Mouse (Mus musculus) CD4-positive naive resting alpha-beta T cell, adult 57 days (primary cell): Measurements from ENCODE around the gene Renbp. TPM values are rescaled to one million over a fixed set of nuclear protein-coding genes. Genes with fewer than 3 reads are reported as not detected.

ENCODE experiments used
- total RNA-seq: library from RNA; stranded (reverse); gene quantifications from one replicate; pipeline ENCODE4 v1.2.4, GENCODE M21; 2023

The Renbp gene
- 5.5 TPM for total RNA-seq

DNA sequence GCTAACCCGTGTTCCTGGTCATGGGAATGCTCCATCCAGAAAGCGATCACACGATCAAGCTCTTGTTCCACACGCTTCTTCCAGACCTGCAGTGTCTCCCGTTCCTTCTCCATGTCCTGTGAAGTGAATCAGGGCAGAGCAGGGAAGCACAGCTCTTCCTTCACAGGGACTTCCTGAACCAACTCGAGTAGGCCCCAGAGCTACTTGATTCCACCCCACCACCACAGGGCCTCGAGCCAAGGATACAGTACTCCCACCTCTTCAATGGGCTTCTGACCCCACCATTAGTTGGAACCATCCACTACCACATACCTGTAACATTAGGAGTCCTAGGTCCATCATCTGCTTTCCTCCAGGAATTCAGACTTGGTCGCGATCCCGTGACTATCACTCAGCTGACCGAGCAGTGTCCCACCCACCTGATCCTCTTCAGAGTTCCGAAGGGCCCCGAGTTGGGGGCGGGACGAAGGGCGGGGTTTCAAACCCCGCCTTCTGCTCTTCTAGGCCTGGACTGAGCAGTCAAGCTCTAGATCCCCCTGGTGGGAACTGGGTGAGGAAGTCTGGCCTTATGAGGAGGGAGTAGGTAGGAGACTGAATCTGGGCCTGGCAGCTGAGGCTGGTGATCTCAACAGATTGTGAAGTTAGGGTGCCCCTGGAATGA is at the start of gene Renbp:
Renbp (minus strand) TSS at position 449 of the 661 bp plus-strand sequence.

DNA sequence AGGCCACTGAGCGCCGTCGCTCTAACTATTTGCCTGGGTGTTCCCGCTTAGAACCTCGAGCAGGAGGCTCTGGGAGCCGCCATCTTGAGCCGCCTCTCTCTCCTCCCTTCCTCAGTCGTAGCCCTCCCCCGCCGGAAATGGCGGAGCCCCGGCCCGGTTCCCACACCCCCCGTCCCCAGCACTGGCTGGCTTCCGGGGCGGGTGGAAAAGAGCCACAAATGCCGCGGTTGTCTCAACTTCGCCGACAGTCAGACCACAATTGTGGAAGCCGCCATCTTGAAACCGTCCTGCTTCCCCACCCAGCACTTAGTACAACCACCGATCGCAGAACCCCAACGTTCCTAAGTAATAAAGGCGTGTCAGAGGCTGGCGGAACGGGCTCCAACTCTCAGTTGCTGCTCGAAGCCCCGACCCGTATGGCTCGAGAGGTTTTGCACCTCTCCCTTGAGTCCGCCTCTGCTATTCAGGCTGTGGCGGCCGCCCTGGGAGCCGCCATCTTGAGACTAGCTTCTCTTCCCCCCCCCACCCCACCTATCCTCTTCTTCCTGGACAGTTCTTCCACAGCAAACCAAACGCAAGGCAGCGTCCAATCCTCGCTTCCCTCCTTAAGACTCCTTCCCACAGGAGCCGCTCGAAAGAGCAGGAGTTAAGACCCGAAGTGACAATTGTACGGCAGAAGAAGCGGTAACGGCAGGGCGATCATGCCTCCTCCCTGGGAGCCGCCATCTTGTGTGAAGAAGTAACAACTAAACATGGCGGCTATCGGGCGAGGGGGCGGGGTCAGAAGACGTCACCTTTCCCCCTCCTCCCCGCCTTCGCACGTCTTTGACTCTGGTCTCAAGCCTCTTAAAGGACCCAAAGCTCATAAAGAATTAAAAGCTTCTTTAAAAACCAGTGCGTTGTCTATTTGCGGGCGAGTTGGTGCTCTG is 35.9 kb upstream of the Renbp start, which contains the start of gene Hcfc1:
Hcfc1 (minus strand) TSS at position 110 of the 929 bp plus-strand sequence.

DNA sequence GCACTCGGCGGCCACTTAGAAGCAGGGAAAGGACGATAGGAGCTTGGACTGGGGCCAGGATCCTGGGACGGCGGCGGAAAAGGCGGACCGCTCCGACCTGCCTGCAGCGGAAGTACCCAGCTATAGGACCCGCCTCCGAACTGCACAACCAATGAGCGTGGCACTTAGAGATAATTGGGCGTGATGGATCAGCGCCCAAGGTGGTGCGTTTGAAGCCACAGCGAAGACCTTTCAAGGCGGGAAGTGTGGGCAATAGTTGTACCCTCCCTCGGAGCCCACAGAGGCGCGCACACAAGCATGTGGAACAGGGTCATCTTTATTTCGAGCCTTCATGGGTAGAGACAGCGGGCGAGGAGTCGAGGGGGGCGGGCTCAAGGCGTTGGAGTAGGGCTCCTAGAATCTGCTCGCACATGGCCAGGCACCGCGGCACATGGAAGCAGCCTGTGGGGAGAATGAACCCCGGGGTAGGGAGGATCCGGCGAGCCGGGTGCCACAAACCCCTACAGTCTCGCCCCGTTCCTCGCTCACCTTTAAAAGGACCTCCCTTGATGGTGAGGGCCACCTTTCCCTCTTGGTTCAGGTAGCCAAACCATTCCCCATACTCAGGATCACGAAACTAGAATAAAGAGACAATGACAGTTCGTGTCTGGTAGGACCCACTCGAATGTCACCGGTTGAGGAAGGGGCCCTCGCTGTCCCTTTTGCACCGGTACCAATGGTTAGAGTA is 8.7 kb downstream of the Renbp start, which contains the start of the genes Arhgap4 and Naa10:
Arhgap4 (minus strand) TSS at position 48 of the 727 bp plus-strand sequence.
Naa10 (minus strand) TSS at position 122 of the 727 bp plus-strand sequence.

DNA sequence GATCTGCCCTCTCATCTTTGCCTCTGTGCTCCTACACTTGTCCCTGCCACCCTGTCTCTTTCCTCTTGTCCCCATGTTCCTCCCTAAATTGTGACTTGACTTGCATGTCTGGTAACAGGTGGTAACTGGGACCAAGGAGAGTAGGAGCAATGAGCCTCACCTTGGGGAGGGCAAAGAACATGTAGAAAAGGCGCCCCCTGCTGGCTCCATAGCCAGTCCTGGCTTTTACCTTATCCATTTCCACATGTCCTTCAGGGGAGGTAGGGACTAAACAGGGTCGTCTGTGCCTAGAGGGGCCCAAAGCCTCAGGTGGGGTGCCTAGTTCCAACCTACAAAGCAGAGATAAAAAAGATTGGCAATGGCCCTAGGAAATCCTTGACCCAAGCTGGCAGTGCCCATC is 34.9 kb downstream of the Renbp start, which contains the start of gene L1cam:
L1cam (minus strand) TSS at position 387 of the 400 bp plus-strand sequence.

DNA sequence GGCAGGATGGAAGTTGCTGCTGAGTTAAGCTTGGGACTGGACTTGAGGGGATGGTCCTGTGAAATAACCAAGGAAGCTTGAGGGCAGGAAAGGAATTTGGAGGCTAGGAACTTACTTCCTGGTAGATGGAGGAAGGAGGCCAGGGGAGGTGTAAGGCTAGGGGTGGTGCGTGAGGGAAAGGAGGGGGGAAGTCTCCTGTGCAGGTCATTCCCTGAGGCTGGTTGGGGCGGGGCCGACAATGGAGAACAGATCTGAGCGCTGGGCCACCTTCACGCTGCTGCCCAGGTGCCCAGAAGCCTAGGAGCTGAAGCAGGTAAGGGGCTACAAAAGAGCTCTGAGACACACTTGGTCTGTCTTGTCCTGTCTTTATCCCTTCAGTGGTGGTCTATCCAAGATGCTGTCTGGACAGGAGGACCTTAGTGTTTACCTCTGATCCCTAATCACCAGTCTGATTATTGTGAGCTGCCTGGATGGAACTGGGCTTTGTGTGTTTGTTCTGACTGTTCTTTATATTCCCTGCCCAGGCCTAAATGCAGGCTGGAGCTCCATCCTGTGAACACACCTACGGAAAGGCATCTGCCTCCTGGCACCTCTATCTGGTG is 39.0 kb downstream of the Renbp start, which contains the start of gene Avpr2:
Avpr2 (plus strand) TSS at position 552 of the 602 bp plus-strand sequence.

Other genes with a start within 250 kb of the Renbp start
- 122 TPM for gene Bcap31, start 214.7 kb downstream of the Renbp start, total RNA-seq
- 39.5 TPM for gene Abcd1, start 214.3 kb downstream of the Renbp start, total RNA-seq
- not detected for gene Plxnb3, start 173.8 kb downstream of the Renbp start, total RNA-seq
- 7.0 TPM for gene Srpk3, start 156.4 kb downstream of the Renbp start, total RNA-seq
- 137 TPM for gene Idh3g, start 144.0 kb downstream of the Renbp start, total RNA-seq
- 106 TPM for gene Ssr4, start 143.8 kb downstream of the Renbp start, total RNA-seq
- 3.0 TPM for gene Pdzd4, start 105.9 kb downstream of the Renbp start, total RNA-seq
- gene Avpr2, start 38.7 kb downstream of the Renbp start, total RNA-seq, result not detected
- 50.8 TPM for gene L1cam, start 34.7 kb downstream of the Renbp start, total RNA-seq
- 295 TPM for gene Arhgap4, start 9.0 kb downstream of the Renbp start, total RNA-seq
- 70.7 TPM for gene Naa10, start 8.9 kb downstream of the Renbp start, total RNA-seq
- 84.8 TPM for gene Hcfc1, start 35.5 kb upstream of the Renbp start, total RNA-seq
- gene Irak1, start 93.1 kb upstream of the Renbp start, total RNA-seq, result 112 TPM
- not detected for gene Opn1mw, start 196.6 kb upstream of the Renbp start, total RNA-seq
- 55.7 TPM for gene Mecp2, start 204.5 kb upstream of the Renbp start, total RNA-seq
- not detected for gene Tex28, start 237.0 kb upstream of the Renbp start, total RNA-seq
- 4.5 TPM for gene Tktl1, start 246.4 kb upstream of the Renbp start, total RNA-seq